Mouse (Mus musculus) lung, postnatal 0 days (tissue): ENCODE results near the gene Nt5dc1.

ENCODE experiments used
- CTCF ChIP-seq: IDR thresholded peaks from 2 replicates; pipeline ENCODE4 v1.5.1; 2016; ENCODE audit warnings: antibody characterized with exemption, mild to moderate bottlenecking
- EP300 ChIP-seq: IDR thresholded peaks from 2 replicates; pipeline ENCODE4 v1.6.1; 2016; ENCODE audit warnings: antibody characterized with exemption, mild to moderate bottlenecking, control low read depth

DNA sequence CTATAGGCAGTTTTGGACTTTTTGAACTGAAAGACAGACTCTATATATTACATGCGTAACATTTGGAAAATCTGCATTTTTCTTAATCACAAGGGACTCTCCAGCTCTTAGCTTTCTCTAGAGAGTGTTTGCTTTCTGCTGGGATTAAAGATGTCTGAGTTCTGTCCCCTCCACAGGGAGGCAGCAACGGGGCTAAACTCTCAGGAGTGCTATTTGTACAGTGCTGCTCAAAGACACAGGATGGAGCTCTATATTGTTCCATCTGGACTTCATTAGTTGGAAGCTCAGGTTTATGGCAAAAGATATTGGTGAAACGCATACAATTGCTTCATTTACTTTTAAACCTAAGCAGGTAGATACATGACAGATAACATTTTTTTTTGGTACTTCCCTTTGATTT is 105.8 kb downstream of the Nt5dc1 start:
- TF ChIP-seq EP300 = no peak
- peak; percentile 43 for TF ChIP-seq CTCF
